Mouse (Mus musculus) liver, embryonic 16.5 days (tissue): ENCODE results near the gene Olfr530. TPM values are rescaled to one million over a fixed set of nuclear protein-coding genes. Genes with fewer than 3 reads are reported as not detected.

Experiments
- polyA plus RNA-seq: library from polyadenylated mRNA; unstranded; fragments of >200 nt; fragmentation: Nextera tagmentation; extraction: Ambion mirVana; gene quantifications from 2 replicates; pipeline ENCODE4 v1.2.1, GENCODE M21; 2015

Olfr530 gene
- polyA plus RNA-seq, 1 experiment from 2014 or later: not detected

Other genes starting within 250 kb of the Olfr530 start
- 13.0 and 13.1 TPM in 2 replicates for gene Mtg1, start 238.8 kb downstream of the Olfr530 start, polyA plus RNA-seq
- gene Sprn, start 221.5 kb downstream of the Olfr530 start, polyA plus RNA-seq: not detected in 2 replicates
- not detected in 2 replicates for gene Olfr522, start 211.6 kb downstream of the Olfr530 start, polyA plus RNA-seq
- not detected in 2 replicates for gene Olfr523, start 203.1 kb downstream of the Olfr530 start, polyA plus RNA-seq
- gene Olfr524, start 170.4 kb downstream of the Olfr530 start, polyA plus RNA-seq: not detected in 2 replicates
- gene Cd163l1, start 158.1 kb downstream of the Olfr530 start, polyA plus RNA-seq: 0.05 and 0.06 TPM in 2 replicates
- gene 5830411N06Rik, start 129.0 kb downstream of the Olfr530 start, polyA plus RNA-seq: not detected in 2 replicates
- not detected in 2 replicates for gene Olfr525, start 55.5 kb downstream of the Olfr530 start, polyA plus RNA-seq
- gene Olfr527, start 42.3 kb downstream of the Olfr530 start, polyA plus RNA-seq: not detected in 2 replicates
- gene Olfr60, start 14.7 kb downstream of the Olfr530 start, polyA plus RNA-seq: not detected in 2 replicates
- not detected in 2 replicates for gene Olfr531, start 26.6 kb upstream of the Olfr530 start, polyA plus RNA-seq
- gene Olfr532, start 45.3 kb upstream of the Olfr530 start, polyA plus RNA-seq: not detected in 2 replicates
- gene Olfr533, start 87.0 kb upstream of the Olfr530 start, polyA plus RNA-seq: not detected in 2 replicates
- not detected in 2 replicates for gene Olfr535, start 107.9 kb upstream of the Olfr530 start, polyA plus RNA-seq
- gene Olfr536, start 131.1 kb upstream of the Olfr530 start, polyA plus RNA-seq: not detected in 2 replicates
- not detected in 2 replicates for gene Olfr538, start 191.6 kb upstream of the Olfr530 start, polyA plus RNA-seq
- not detected in 2 replicates for gene Olfr46, start 224.9 kb upstream of the Olfr530 start, polyA plus RNA-seq